Comparison of ENCODE assay signal across 23 mouse cellular contexts in genomic region chr1:98055591-98055990, GRCm38 (mm10). TPM values are rescaled to one million over a fixed set of nuclear protein-coding genes. Genes with fewer than 3 reads are reported as not detected.
A peak's percentile ranks its signal among the peaks of the same experiment; 100 is the strongest.
DNase-seq lines count a peak whose midpoint lies in the region; ATAC-seq and TF ChIP-seq lines count a peak whose summit lies in the region.
"Had no signal": no experiment of that assay in that cellular context is flagged by ENCODE, and none has a peak within 500 bp of the region (broad histone marks: within the 10 kb centered on the region; RNA-seq: fewer than 3 reads in every experiment).

No protein-coding gene starts in this region.

- H3K27me3 ChIP-seq in liver, postnatal 0 days (ENCODE audit: insufficient read depth, low read length): no peaks in the 10 kb centered on the region
- H3K27me3 ChIP-seq: embryonic facial prominence, embryonic 12.5 days; embryonic facial prominence, embryonic 15.5 days; heart, embryonic 12.5 days; heart, embryonic 15.5 days had no signal

- no peaks in the 10 kb centered on the region for H3K36me3 ChIP-seq in liver, postnatal 0 days (replicated peaks; ENCODE audit: insufficient read depth, low read length)
- H3K36me3 ChIP-seq: embryonic facial prominence, embryonic 12.5 days; embryonic facial prominence, embryonic 15.5 days; heart, embryonic 12.5 days; heart, embryonic 15.5 days had no signal

- DNase-seq in kidney, adult 9 months: peak; percentile 25
- no peak for DNase-seq in kidney, postnatal 25 days
- no peak for DNase-seq in left cerebral cortex, adult 2 months (ENCODE audit: extremely low spot score in 1 of 2, low spot score in 2 of 2)
- no peak for DNase-seq in left cerebral cortex, postnatal 14 days (ENCODE audit: low spot score in 2 of 2)
- peak; percentile 52 for DNase-seq in yolk sac, embryonic 10.5 days (ENCODE audit: low spot score)
- no peak for DNase-seq in liver, postnatal 0 days
- DNase-seq: cerebellum, adult 11 months; cerebellum, adult 2 months; cerebellum, adult 9-11 months; cerebellum, postnatal 25 days; forebrain, postnatal 0 days; gastrocnemius, adult 2 months; gastrocnemius, postnatal 14 days; heart, postnatal 10 days; heart, postnatal 36 days had no signal

- H3K9ac ChIP-seq in liver, postnatal 0 days (replicated peaks): no peak overlapping the region
- H3K9ac ChIP-seq: embryonic facial prominence, embryonic 12.5 days; embryonic facial prominence, embryonic 15.5 days; forebrain, postnatal 0 days; heart, embryonic 12.5 days; heart, embryonic 15.5 days; hindbrain, embryonic 14.5 days had no signal

- H3K4me1 ChIP-seq in liver, postnatal 0 days (ENCODE audit: insufficient read depth): 0 out of 2 replicates have a peak, but pooled peaks cover 7% of the 10 kb centered on the region
- H3K4me1 ChIP-seq: embryonic facial prominence, embryonic 12.5 days had no signal

- intact Hi-C loops in left cerebral cortex, adult 2 months (cut with DNase I): no loop called here
- intact Hi-C loops in left cerebral cortex, postnatal 14 days (cut with DNase I): no loop called here

- H3K4me3 ChIP-seq in left cerebral cortex, adult 2 months: no peak overlapping the region
- no peak overlapping the region for H3K4me3 ChIP-seq in liver, postnatal 0 days (ENCODE audit: low read depth, low read length)
- H3K4me3 ChIP-seq: embryonic facial prominence, embryonic 12.5 days; embryonic facial prominence, embryonic 15.5 days; gastrocnemius, adult 2 months; heart, embryonic 12.5 days; heart, embryonic 15.5 days had no signal

- H3K27ac ChIP-seq in left cerebral cortex, adult 2 months: peak overlapping the region; percentile 5; the same call in 1 of the 2 replicates
- no peak overlapping the region for H3K27ac ChIP-seq in liver, postnatal 0 days (ENCODE audit: low read depth)
- H3K27ac ChIP-seq: embryonic facial prominence, embryonic 12.5 days; embryonic facial prominence, embryonic 15.5 days; gastrocnemius, adult 2 months; heart, embryonic 15.5 days; hindbrain, embryonic 14.5 days had no signal

- ATAC-seq in liver, postnatal 0 days: no peak
- ATAC-seq: CD4-positive, CD25-positive, alpha-beta regulatory T cell, adult 4 months; forebrain, embryonic 14.5 days; forebrain, postnatal 0 days had no signal

- 93% methylated on average over 8 of the region's 8 CpGs for WGBS in liver, postnatal 0 days (ENCODE audit: insufficient replicate concordance)

- H3K9me3 ChIP-seq in liver, postnatal 0 days (ENCODE audit: low read length): no peaks in the 10 kb centered on the region
- H3K9me3 ChIP-seq: embryonic facial prominence, embryonic 12.5 days; embryonic facial prominence, embryonic 15.5 days; heart, embryonic 12.5 days; heart, embryonic 15.5 days had no signal

- no peak for TF ChIP-seq EP300 in liver, postnatal 0 days (IDR thresholded peaks at IDR 0.05; ENCODE audit: low read depth)

- TF ChIP-seq CTCF in left cerebral cortex, adult 2 months (IDR thresholded peaks at IDR 0.05): no peak
- no peak for TF ChIP-seq CTCF in liver, postnatal 0 days (IDR thresholded peaks at IDR 0.05; ENCODE audit: low read depth)

- no peak overlapping the region for H3K4me2 ChIP-seq in liver, postnatal 0 days (ENCODE audit: low read depth, low read length)
- H3K4me2 ChIP-seq: embryonic facial prominence, embryonic 12.5 days; embryonic facial prominence, embryonic 15.5 days; heart, embryonic 12.5 days; heart, embryonic 15.5 days; hindbrain, embryonic 14.5 days had no signal

RNA-seq across cellular contexts. Expression of gene Pam, which starts 39.9 kb away (rescaled TPM):
- 100 to 1,000 TPM; 258 to 269 TPM for total RNA-seq in left cerebral cortex, adult 2 months (2021)
- total RNA-seq in left cerebral cortex, postnatal 14 days (2021): 100 to 1,000 TPM; 223 to 229 TPM
- polyA plus RNA-seq in liver, postnatal 0 days (2015; fragmentation: Nextera tagmentation; extraction: Ambion mirVana): 16.4 and 21.8 TPM in 2 replicates
- total RNA-seq: MEL had no signal

Comparison
In these comparisons a context has a peak if more than half of its experiments do, and no peak if none do; other contexts are left out.
1. DNase-seq: peak in kidney, adult 9 months (single experiment) and yolk sac, embryonic 10.5 days (single experiment); none in kidney, postnatal 25 days (0 of 2), left cerebral cortex, adult 2 months (0 of 2), left cerebral cortex, postnatal 14 days (0 of 2) and liver, postnatal 0 days (single experiment).